Mouse (Mus musculus): ENCODE data around the gene Lsmem1. TPM values are rescaled to one million over a fixed set of nuclear protein-coding genes. Genes with fewer than 3 reads are reported as not detected.
A peak's percentile ranks its signal among the peaks of the same experiment; 100 is the strongest.

The Lsmem1 gene
- polyA plus RNA-seq, 1 experiment from 2014 or later, result 0.15 TPM

DNA sequence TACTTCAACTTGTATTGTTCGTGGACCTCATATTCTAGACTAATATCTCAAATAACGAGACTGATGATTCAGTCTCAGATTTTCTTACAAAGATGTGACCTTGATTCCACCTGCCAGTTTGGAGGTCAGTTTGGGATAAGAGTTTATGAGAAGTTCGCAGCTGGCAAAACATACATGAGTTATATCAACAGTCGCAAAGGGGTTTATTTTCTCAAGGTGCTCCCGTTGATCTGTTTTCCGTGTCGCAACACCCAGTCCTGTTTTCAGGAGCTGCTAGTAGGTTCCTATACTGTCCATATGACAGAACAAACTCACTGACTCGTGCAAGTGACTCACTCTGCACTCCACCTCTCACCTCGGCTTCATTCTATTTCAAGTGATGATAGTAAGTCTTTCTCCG is 24.4 kb upstream of the Lsmem1 start:
- H3K27ac ChIP-seq, result no peak overlapping the region
- H3K9me3 ChIP-seq, result no peaks in the 10 kb centered on the region
- H3K4me1 ChIP-seq, result peaks cover 18% of the 10 kb centered on the region
- WGBS, result 58% methylated on average over 10 of the region's 10 CpGs
- H3K27me3 ChIP-seq (replicated peaks), result no peaks in the 10 kb centered on the region
- no peaks in the 10 kb centered on the region for H3K36me3 ChIP-seq
- H3K4me2 ChIP-seq (replicated peaks), result peak overlapping the region; percentile 67
- no peak for ATAC-seq (ENCODE audit: low FRiP score, low read depth)
- H3K9ac ChIP-seq, result peak overlapping the region; percentile 44; the same call in 1 of the 2 replicates
- peak overlapping the region; percentile 92 for H3K4me3 ChIP-seq

DNA sequence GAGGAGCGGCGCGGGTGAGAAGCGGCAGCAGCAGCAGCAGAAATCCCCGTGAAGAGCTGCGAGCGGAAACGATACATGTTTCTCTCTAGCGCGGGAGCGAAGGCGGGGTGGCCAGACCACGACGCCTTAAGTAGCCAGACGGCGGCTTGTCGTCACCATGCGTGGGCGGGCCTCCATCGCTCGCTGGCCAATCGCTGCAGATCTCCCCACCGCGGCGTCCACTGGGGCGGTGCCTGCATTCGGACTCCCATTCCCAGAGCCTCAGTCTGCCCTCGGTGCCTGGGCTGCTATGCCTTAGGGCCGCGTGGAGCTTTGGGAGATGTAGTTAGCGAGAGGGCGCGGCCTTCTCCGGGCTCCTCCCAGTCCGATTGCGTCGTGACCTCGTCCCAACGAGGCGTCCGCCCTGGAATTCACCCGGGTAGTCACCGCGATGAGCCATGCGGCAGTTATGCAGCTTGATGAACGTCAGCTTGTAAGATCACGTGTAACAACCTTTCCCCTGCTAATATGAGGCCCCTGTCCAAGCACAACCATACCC is 23.9 kb upstream of the Lsmem1 start:
- Histone ChIP-seq H3K27me3 (replicated peaks) (no peaks in the 10 kb centered on the region), H3K4me2 (replicated peaks) (peak overlapping the region; percentile 67), H3K9me3 (no peaks in the 10 kb centered on the region), H3K4me3 (peak overlapping the region; percentile 92), H3K9ac (peak overlapping the region; percentile 87), H3K27ac (peak overlapping the region; percentile 90), H3K36me3 (no peaks in the 10 kb centered on the region), H3K4me1 (peaks cover 18% of the 10 kb centered on the region)
- ATAC-seq (ENCODE audit: low FRiP score, low read depth), result peak; percentile 98
- under 1% methylated on average over 47 of the region's 47 CpGs for WGBS

DNA sequence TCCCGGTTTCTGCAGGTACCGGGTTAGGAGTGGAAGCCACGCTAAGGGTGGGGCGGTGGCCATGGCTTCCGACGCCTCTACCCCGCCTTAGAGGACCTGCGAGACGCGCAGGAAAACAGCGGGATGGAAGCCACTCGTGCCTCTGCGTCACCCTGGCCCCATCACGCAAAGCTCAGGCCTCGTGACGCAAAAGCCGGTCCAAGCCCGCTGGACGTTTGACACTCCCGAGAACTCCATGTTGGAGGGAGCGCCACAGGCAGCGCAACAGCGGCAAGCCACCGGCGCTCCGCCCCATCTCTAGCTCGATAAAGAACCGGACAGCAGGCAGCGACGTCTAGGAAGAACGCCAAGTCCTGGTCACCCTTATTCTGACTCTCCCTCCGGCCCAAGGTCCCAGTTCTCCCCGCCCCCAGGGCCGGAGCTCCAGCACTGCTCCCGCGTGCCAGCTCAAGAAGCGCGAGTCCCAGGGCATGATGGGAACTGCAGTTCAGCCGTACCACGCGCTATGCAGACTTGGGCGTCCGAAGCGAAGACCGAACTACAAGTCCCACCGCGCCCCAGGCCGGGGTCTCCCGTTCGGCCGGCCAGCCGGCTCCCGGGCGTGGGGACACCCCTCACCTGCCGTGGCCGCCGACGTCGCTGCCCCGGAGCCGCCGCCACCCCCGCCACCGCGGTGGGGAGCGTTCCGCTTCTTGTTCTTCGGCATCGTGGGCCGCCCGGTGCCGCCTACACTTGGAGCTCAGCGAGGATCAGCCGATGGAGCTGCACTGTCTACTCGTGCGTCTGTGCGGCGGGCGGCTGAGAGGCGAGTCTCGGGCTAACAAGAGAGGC is 23.2 kb upstream of the Lsmem1 start:
- H3K4me2 ChIP-seq (replicated peaks), result peak overlapping the region; percentile 67
- peak overlapping the region; percentile 87 for H3K9ac ChIP-seq
- peak overlapping the region; percentile 90 for H3K27ac ChIP-seq
- H3K36me3 ChIP-seq, result no peaks in the 10 kb centered on the region
- peaks cover 18% of the 10 kb centered on the region for H3K4me1 ChIP-seq
- no peaks in the 10 kb centered on the region for H3K27me3 ChIP-seq (replicated peaks)
- H3K4me3 ChIP-seq, result peak overlapping the region; percentile 92
- no peaks in the 10 kb centered on the region for H3K9me3 ChIP-seq
- 1% methylated on average over 81 of the region's 81 CpGs for WGBS
- peak; percentile 97 for ATAC-seq (ENCODE audit: low FRiP score, low read depth)

DNA sequence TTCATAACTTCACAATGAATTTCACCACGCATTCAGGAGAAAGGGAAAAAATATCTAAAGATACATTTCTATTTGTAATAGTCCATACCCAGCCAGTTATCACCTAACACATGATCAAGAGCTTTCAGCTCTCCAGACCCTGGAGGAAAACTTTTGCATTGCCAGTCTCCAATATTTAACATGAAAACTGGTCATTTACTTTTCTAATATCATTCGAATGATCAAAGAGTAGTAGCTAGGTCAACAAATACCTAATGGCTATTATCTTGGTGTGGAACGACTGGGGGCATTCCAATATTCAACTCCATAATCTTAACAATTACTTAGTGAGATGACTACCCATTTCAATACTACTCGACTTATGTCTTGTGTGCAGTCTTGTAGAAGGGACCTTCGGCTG is 22.3 kb upstream of the Lsmem1 start:
- Histone ChIP-seq H3K9ac (peak overlapping the region; percentile 87), H3K27me3 (replicated peaks) (no peaks in the 10 kb centered on the region), H3K4me2 (replicated peaks) (peak overlapping the region; percentile 67), H3K27ac (no peak overlapping the region), H3K4me3 (peak overlapping the region; percentile 92), H3K36me3 (peaks cover 4% of the 10 kb centered on the region; the same call in 1 of the 2 replicates), H3K4me1 (peaks cover 18% of the 10 kb centered on the region), H3K9me3 (no peaks in the 10 kb centered on the region)
- WGBS, result 19% methylated on average over 5 of the region's 5 CpGs
- no peak for ATAC-seq (ENCODE audit: low FRiP score, low read depth)

DNA sequence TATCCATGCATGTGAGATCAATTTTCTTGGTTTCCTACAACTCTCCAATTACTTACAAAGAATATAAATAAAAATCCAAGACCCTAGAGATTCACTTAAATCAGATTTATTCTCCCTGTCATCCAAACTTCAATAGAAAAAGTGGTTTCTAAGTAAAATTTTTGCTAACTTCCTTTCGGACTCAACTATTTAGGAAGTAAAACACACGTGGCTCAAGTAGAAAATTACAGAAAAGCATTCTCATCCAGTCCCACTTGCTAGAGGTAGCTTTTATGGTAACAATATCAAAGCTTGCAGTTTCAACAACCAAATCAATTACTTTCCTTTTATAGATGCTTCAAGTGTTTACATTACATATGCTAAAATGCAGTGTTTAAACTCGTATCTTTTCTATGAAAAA is 21.6 kb upstream of the Lsmem1 start:
- ATAC-seq (ENCODE audit: low FRiP score, low read depth), result no peak
- Histone ChIP-seq H3K36me3 (peaks cover 4% of the 10 kb centered on the region; the same call in 1 of the 2 replicates), H3K4me3 (peak overlapping the region; percentile 92; the same call in 1 of the 2 replicates), H3K9ac (peak overlapping the region; percentile 29), H3K9me3 (no peaks in the 10 kb centered on the region), H3K4me2 (replicated peaks) (peak overlapping the region; percentile 67), H3K4me1 (peaks cover 18% of the 10 kb centered on the region), H3K27me3 (replicated peaks) (no peaks in the 10 kb centered on the region), H3K27ac (no peak overlapping the region)
- WGBS, result 43% methylated on average over 3 of the region's 3 CpGs

DNA sequence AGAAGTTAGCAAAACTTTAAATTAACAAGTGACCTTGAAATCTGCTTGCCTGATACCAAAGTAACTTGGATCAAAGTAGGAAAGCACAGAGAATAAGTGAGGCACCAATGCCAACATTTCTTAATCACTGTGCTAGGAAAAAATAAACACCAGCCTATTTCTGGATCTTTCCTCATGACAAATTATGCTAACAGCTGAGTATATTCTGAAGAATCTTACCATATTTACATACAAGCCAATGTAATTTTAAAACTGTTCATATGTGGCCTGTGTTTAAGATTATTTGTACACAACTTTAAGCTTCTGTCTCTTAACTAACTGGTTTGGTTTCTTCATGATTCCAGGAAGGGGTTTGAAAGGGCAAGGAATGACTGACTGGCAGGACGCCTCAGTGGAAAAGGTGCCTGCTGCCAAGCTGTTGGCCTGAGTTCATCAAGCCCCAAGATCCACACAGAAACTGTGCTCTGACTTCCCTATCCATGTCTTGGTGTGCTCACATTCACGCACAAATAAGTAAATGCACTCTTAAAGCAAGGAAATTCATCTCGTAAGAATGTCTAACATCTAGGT is 20.8 kb upstream of the Lsmem1 start:
- Histone ChIP-seq H3K27ac (no peak overlapping the region), H3K4me1 (peaks cover 22% of the 10 kb centered on the region), H3K4me3 (no peak overlapping the region), H3K9me3 (no peaks in the 10 kb centered on the region), H3K9ac (no peak overlapping the region), H3K4me2 (replicated peaks) (peak overlapping the region; percentile 67), H3K36me3 (peaks cover 9% of the 10 kb centered on the region), H3K27me3 (replicated peaks) (no peaks in the 10 kb centered on the region)
- ATAC-seq (ENCODE audit: low FRiP score, low read depth), result no peak
- 60% methylated on average over 3 of the region's 3 CpGs for WGBS

DNA sequence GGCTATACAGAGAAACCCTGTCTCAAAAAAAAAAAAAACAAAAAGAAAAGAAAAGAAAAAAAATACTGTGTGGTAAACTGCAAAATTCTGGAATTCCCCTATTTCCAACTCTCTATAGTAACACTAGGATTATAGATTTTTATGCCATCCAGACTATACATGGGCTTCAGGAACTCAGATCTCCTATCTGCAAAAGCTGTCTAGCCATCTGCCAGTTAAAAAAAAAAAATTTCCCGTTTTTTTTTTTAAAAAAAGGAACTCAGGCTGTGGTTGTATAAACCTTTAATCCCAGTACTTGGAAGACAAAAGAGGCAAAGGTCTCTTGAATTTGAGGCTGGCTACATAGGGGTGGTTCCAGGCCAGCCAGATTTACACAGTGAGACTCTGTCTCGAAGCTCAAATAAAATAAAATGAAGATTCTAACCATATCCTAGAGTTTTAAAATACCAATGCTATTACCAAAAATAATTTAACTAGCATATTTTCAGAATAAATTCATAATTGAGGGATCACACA is 19.2 kb upstream of the Lsmem1 start:
- WGBS, result 82% methylated on average over 2 of the region's 2 CpGs

DNA sequence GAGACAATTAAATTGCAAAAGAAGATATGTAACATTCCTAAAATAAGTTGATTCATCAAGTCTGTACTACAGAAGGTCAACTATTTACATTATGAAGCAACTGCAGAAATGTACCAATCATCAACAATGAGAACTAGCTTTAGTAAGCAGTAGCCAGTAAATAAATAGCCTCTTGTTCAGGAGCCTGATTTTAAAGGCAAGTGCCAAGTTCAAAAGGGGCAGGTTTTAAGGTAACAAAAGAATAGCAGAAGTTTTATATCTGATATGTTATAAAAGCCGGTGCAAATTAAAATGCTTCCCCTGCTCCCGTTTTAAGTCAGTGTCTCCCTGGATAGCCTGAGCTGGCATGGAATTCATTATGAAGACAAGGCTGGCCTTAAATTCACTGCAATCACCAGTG is 18.5 kb upstream of the Lsmem1 start:
- Histone ChIP-seq H3K4me3 (no peak overlapping the region), H3K4me2 (replicated peaks) (no peak overlapping the region), H3K36me3 (peaks cover 31% of the 10 kb centered on the region), H3K27ac (no peak overlapping the region), H3K4me1 (peaks cover 19% of the 10 kb centered on the region), H3K9ac (no peak overlapping the region), H3K9me3 (no peaks in the 10 kb centered on the region), H3K27me3 (replicated peaks) (no peaks in the 10 kb centered on the region)
- 80% methylated on average over 2 of the region's 2 CpGs for WGBS
- no peak for ATAC-seq (ENCODE audit: low FRiP score, low read depth)

More for the DNA sequence above, 19.2 kb upstream of the Lsmem1 start:
- ATAC-seq (ENCODE audit: low FRiP score, low read depth), result no peak
- Histone ChIP-seq H3K9ac (no peak overlapping the region), H3K27ac (no peak overlapping the region), H3K36me3 (peaks cover 24% of the 10 kb centered on the region), H3K4me1 (peaks cover 19% of the 10 kb centered on the region), H3K4me2 (replicated peaks) (no peak overlapping the region), H3K27me3 (replicated peaks) (no peaks in the 10 kb centered on the region), H3K4me3 (no peak overlapping the region), H3K9me3 (no peaks in the 10 kb centered on the region)

DNA sequence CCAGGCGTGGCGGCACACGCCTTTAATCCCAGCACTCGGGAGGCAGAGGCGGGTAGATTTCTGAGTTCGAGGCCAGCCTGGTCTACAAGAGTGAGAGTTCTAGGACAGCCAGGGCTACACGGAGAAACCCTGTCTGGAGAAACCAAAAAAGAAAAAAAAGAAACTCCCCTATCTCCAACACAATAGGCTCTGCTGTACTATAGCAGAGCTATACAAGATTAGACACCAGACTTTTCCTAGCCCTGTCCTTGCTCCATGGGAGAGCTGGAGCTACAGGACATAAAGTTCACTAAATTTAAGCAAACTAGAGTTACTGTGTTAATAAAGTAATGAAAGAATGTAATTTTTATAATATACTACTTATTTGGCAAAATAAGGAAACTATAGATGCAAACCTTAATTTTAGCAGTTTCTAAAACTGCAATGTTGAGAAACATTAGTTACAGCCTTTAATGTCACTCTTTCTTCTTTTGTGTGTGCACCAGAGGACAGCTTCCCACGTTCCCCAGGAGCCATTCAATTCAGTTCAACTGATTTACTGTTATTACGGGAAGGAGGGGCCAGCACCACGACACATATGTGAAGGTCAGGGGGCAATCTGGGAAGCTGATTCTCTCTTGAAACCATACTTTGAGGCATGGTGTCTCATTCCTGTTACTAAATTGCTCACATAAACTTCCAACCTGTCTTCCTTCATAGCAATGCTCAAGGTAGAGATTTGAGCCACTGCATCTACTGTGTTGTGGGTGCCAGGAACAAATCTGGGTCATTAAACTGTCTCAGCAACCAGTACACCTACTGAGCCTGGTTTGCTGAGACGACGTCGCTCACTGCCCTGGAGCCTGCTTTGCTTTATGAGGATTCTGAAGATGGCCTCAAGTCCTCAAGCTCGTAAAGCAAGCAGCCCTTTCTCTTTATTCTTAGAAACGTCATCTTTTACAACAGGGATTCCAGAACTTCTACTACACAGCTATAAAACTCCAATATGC is 15.9 kb upstream of the Lsmem1 start:
- Histone ChIP-seq H3K36me3 (peaks cover 49% of the 10 kb centered on the region), H3K9ac (no peak overlapping the region), H3K9me3 (no peaks in the 10 kb centered on the region), H3K4me2 (replicated peaks) (no peak overlapping the region), H3K27me3 (replicated peaks) (no peaks in the 10 kb centered on the region), H3K4me1 (peaks cover 5% of the 10 kb centered on the region), H3K4me3 (no peak overlapping the region), H3K27ac (no peak overlapping the region)
- peak; percentile 75 for ATAC-seq (ENCODE audit: low FRiP score, low read depth)
- WGBS, result 49% methylated on average over 15 of the region's 15 CpGs

DNA sequence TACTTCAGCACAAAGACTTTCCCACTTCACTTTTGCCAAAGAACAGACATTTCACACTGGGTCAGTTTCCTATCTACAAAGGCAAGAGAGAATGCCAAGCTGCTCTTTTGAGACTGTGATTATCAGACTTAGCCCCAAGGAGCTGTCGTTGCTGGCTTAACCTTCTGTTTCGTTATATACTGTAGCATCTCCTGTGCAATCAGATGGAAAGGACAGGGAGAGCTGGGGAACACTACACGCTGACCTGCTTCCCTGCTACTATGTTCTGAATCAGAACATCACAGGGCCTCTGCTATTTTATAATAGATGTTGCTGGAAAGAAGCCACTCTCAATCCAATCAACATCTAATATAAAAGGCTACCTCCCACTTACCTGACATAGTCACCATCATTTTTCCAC is 9.8 kb upstream of the Lsmem1 start:
- WGBS, result 94% methylated on average over 3 of the region's 3 CpGs
- Histone ChIP-seq H3K4me2 (replicated peaks) (no peak overlapping the region), H3K4me1 (no peaks in the 10 kb centered on the region), H3K9ac (no peak overlapping the region), H3K36me3 (peaks cover 68% of the 10 kb centered on the region), H3K9me3 (no peaks in the 10 kb centered on the region), H3K27me3 (replicated peaks) (no peaks in the 10 kb centered on the region), H3K27ac (no peak overlapping the region), H3K4me3 (no peak overlapping the region)
- ATAC-seq (ENCODE audit: low FRiP score, low read depth), result no peak

DNA sequence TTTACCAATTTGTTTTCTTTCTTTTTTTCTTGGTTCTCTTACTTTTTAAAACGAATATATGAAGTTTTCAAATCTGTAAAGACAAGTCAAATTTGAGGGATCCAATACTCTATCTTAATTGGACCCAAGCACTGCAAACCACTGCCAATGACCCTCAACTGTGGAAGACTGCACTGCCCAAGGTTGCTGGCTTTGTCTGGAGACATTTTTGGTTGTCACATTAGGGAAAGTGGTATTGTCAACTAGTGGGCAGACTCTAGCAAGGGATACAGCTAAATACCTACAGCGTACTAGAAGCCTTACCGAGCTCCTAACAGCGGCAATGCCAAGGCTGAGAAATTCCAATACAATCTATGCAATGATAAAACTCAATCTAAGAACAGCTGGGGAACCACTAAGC is 8.6 kb upstream of the Lsmem1 start:
- no peak overlapping the region for H3K27ac ChIP-seq
- no peaks in the 10 kb centered on the region for H3K27me3 ChIP-seq (replicated peaks)
- no peak overlapping the region for H3K4me2 ChIP-seq (replicated peaks)
- no peak for ATAC-seq (ENCODE audit: low FRiP score, low read depth)
- H3K36me3 ChIP-seq, result peaks cover 65% of the 10 kb centered on the region
- WGBS, result 94% methylated on average over 4 of the region's 4 CpGs
- no peaks in the 10 kb centered on the region for H3K9me3 ChIP-seq
- no peaks in the 10 kb centered on the region for H3K4me1 ChIP-seq
- H3K9ac ChIP-seq, result no peak overlapping the region
- H3K4me3 ChIP-seq, result no peak overlapping the region
